Mouse (Mus musculus) midbrain, embryonic 16.5 days (tissue): ENCODE results near the gene Nelfa. TPM values are rescaled to one million over a fixed set of nuclear protein-coding genes. Genes with fewer than 3 reads are reported as not detected.

Experiments
- ATAC-seq: fragments of 200-750 bp; cut with Nextera tagmentation; 2 replicates; pipeline ENCODE4 v1.8.0; 2017; ENCODE audit warnings: moderate TSS enrichment
- H3K27ac ChIP-seq: fragments of 300-500 bp; sonication (generic); 2 replicates; pipeline ENCODE4 v1.5.1; 2014; ENCODE audit warnings: mild to moderate bottlenecking, low read length, mixed read lengths
- H3K27me3 ChIP-seq: fragments of 300-500 bp; sonication (generic); 2 replicates; pipeline ENCODE4 v1.6.1; 2014; ENCODE audit warnings: low read depth, low read length, mixed read lengths; ENCODE audit not compliant: control insufficient read depth, insufficient read depth
- H3K36me3 ChIP-seq: fragments of 300-500 bp; sonication (generic); 2 replicates; pipeline ENCODE4 v1.6.1; 2014; ENCODE audit warnings: mild to moderate bottlenecking, low read length, moderate library complexity, mixed read lengths; ENCODE audit not compliant: control insufficient read depth, insufficient read depth
- H3K4me1 ChIP-seq: fragments of 300-500 bp; sonication (generic); 2 replicates; pipeline ENCODE4 v1.6.1; 2014; ENCODE audit warnings: mild to moderate bottlenecking, low read length, mixed read lengths; ENCODE audit not compliant: control insufficient read depth, insufficient read depth
- H3K4me2 ChIP-seq: fragments of 300-500 bp; sonication (generic); 2 replicates; pipeline ENCODE4 v1.6.1; 2014; ENCODE audit warnings: mild to moderate bottlenecking, low read length, mixed read lengths
- H3K4me3 ChIP-seq: fragments of 300-500 bp; sonication (generic); 2 replicates; pipeline ENCODE4 v1.5.1; 2014; ENCODE audit warnings: low read depth, mild to moderate bottlenecking, low read length, moderate library complexity, mixed read lengths
- H3K9ac ChIP-seq: fragments of 300-500 bp; sonication (generic); 2 replicates; pipeline ENCODE4 v1.6.1; 2014; ENCODE audit warnings: low read depth, low read length, mixed read lengths
- H3K9me3 ChIP-seq: fragments of 300-500 bp; sonication (generic); replicated peaks from 2 replicates; pipeline ENCODE4 v1.6.1; 2014; ENCODE audit warnings: mild to moderate bottlenecking, low read length, mixed read lengths; ENCODE audit not compliant: control insufficient read depth, poor library complexity, severe bottlenecking
- WGBS: fragments of 180-500 bp; shearing (Covaris S2); extraction: QIAGEN DNeasy Blood & Tissue Kit; methylation state at CpG from one replicate; pipeline ENCODE4 v1.1.7; 2014; 5-methylcytosine and 5-hydroxymethylcytosine counted together
- polyA plus RNA-seq: library from polyadenylated mRNA; unstranded; fragments of >200 nt; fragmentation: Nextera tagmentation; extraction: Ambion mirVana; gene quantifications from 2 replicates; pipeline ENCODE4 v1.2.1, GENCODE M21; 2015

The Nelfa gene
- polyA plus RNA-seq, 1 experiment from 2014 or later: 38.9 TPM

GRCm38 (mm10) chr5:33902696-33903095 is 33.5 kb downstream of the Nelfa start:
- Histone ChIP-seq H3K27ac (no peak overlapping the region), H3K36me3 (peaks cover 40% of the 10 kb centered on the region), H3K4me2 (no peak overlapping the region), H3K9me3 (no peaks in the 10 kb centered on the region), H3K27me3 (no peaks in the 10 kb centered on the region), H3K4me1 (no peaks in the 10 kb centered on the region), H3K4me3 (no peak overlapping the region), H3K9ac (no peak overlapping the region)
- ATAC-seq: no peak
- WGBS: 97% methylated on average over 2 of the region's 2 CpGs

DNA sequence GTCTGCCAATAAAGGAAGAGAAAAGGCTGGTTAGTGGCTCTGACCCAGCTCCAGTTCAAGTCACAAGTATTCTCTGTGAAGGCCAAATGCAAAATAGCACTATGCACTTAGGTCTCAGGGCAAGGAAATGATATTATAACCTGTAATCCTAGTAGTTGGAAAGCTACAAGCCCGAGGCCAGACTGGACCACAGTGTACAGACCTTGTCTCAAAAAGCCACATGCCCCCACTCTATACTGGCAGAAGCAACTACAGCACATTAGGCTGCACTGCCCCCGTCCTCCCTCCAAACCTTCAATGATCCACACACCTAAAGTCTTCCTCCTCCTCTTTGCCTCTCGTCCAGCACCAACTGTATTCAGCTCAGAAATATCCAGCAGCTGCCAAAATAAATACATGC is 34.9 kb downstream of the Nelfa start:
- peaks cover 43% of the 10 kb centered on the region for H3K36me3 ChIP-seq
- no peaks in the 10 kb centered on the region for H3K27me3 ChIP-seq
- WGBS: 91% methylated on average over 3 of the region's 3 CpGs
- H3K4me1 ChIP-seq: no peaks in the 10 kb centered on the region
- H3K4me2 ChIP-seq: no peak overlapping the region
- H3K27ac ChIP-seq: no peak overlapping the region
- no peak overlapping the region for H3K9ac ChIP-seq
- H3K4me3 ChIP-seq: no peak overlapping the region
- H3K9me3 ChIP-seq: no peaks in the 10 kb centered on the region
- ATAC-seq: no peak

DNA sequence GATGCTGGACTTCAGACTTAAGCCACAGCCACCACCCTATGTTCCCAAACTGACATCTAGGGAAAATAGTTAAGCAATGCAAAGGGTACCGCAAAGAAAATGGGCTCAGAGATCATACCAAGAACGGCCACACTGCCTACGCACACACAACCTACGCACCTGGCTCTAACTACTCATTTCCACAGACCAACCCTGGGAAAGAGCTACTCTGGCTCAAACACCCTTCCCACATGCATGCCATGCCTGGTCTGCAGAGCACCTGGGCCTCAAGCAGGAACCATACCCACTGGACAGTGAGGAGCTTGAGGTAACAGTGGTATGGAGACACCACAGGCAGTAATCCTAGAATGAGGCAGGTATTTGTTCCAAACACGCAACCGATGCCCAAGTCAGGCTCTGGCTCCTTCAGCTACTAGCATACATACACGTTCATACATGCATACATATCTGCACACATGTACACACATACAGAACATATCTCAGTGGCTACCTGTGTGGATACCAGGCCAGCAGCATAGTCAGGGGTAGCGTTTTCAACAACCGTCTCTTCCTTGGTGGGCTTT is 35.4 kb downstream of the Nelfa start:
- no peaks in the 10 kb centered on the region for H3K4me1 ChIP-seq

DNA sequence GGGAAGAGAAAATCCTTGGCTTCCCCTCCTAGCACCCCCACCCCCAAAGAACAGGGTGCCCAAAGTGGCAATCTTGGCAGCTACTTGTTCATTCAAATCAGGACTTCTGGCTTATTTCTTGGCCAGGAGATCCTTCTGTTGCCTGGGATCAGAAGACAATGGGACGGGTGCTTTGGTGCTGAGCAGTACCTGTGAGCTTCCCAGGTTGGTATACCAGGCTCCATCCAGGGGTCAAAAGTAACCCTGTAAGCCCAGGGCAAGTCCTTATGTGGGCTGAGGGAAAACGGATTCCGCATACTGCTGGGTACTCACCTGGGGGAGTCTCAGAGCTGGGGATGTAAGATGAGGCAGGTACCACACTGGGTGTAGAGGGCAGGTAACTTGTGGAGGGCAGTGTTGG is 36.1 kb downstream of the Nelfa start:
- Histone ChIP-seq H3K4me2 (no peak overlapping the region), H3K4me3 (no peak overlapping the region), H3K36me3 (peaks cover 49% of the 10 kb centered on the region), H3K9ac (no peak overlapping the region), H3K9me3 (no peaks in the 10 kb centered on the region), H3K27me3 (no peaks in the 10 kb centered on the region), H3K4me1 (no peaks in the 10 kb centered on the region), H3K27ac (no peak overlapping the region)
- no peak for ATAC-seq
- WGBS: 92% methylated on average over 3 of the region's 3 CpGs

More for the DNA sequence above, 35.4 kb downstream of the Nelfa start:
- ATAC-seq: no peak
- 96% methylated on average over 9 of the region's 9 CpGs for WGBS
- no peak overlapping the region for H3K9ac ChIP-seq
- no peaks in the 10 kb centered on the region for H3K9me3 ChIP-seq
- H3K36me3 ChIP-seq: peaks cover 43% of the 10 kb centered on the region
- no peak overlapping the region for H3K4me3 ChIP-seq
- H3K27me3 ChIP-seq: no peaks in the 10 kb centered on the region
- H3K27ac ChIP-seq: no peak overlapping the region
- no peak overlapping the region for H3K4me2 ChIP-seq

DNA sequence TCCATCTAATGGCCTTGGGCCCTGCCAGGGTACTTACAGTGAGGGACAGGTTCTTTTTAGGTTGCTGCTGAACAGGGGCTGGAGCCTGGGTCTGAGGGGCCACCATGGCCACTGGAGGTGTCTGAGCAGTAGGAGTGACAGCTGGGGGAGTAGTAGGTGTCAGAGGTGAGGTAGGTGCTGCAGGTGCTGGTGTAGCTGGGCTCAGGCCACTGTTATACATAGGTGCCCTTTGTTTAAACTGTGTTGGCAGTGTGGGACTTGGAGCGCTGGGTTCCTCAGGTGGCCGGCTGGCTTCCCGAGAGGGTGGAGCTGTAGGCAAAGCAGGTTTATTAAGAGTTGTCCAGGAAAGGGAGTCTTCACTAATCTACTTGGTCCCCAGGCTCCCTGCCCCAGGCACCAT is 37.0 kb downstream of the Nelfa start:
- H3K36me3 ChIP-seq: peaks cover 56% of the 10 kb centered on the region
- no peak overlapping the region for H3K4me3 ChIP-seq
- no peaks in the 10 kb centered on the region for H3K9me3 ChIP-seq
- H3K4me1 ChIP-seq: no peaks in the 10 kb centered on the region
- H3K27ac ChIP-seq: no peak overlapping the region
- H3K4me2 ChIP-seq: no peak overlapping the region
- no peaks in the 10 kb centered on the region for H3K27me3 ChIP-seq
- 0 out of 2 replicates have a peak, but pooled peaks have one; percentile 33 for ATAC-seq
- no peak overlapping the region for H3K9ac ChIP-seq
- 95% methylated on average over 3 of the region's 3 CpGs for WGBS

DNA sequence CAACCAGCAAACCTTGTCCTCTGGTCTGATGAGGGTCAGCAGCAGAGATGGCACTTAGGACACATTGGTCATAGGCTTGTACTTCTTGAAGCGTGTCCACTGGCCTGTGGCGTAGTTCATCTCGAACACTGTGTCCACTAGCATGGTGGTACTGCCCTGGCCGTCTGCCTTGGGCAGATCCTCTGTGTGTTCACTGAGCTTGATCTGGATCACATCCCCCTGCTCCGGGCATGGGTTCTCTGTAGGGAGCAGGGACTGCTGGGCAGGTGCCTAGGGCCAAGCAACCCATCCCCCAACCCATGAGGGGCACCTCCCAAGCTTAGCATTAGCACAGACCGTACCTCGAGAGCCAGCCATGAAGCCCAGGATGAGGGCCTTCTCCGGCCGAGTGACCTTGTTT is 37.5 kb downstream of the Nelfa start:
- no peak overlapping the region for H3K4me2 ChIP-seq
- no peaks in the 10 kb centered on the region for H3K27me3 ChIP-seq
- H3K36me3 ChIP-seq: peaks cover 58% of the 10 kb centered on the region
- no peaks in the 10 kb centered on the region for H3K9me3 ChIP-seq
- no peak overlapping the region for H3K9ac ChIP-seq
- H3K4me3 ChIP-seq: no peak overlapping the region
- H3K27ac ChIP-seq: no peak overlapping the region
- no peak for ATAC-seq
- WGBS: 94% methylated on average over 9 of the region's 9 CpGs
- no peaks in the 10 kb centered on the region for H3K4me1 ChIP-seq

DNA sequence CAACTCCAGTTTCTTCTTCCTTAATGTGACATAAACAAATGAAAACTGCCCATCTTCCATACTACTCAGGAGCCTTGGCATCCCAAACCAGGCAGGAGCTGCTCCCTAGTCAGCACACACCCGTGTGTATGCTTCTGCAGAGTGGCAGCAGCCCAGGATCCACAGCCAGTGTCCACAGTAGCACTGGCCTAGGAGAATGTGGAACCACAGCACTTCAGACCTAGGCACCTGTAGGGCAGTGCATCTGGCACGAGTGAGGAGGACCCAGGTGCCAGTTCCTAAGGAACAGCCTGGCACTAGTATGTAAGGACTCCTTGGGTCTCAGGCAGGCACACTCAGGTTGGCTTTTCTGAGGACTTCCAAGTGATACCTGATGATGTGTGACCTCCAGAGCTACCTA is 39.1 kb downstream of the Nelfa start:
- 90% methylated on average over 2 of the region's 2 CpGs for WGBS
- H3K9ac ChIP-seq: no peak overlapping the region
- no peak for ATAC-seq

DNA sequence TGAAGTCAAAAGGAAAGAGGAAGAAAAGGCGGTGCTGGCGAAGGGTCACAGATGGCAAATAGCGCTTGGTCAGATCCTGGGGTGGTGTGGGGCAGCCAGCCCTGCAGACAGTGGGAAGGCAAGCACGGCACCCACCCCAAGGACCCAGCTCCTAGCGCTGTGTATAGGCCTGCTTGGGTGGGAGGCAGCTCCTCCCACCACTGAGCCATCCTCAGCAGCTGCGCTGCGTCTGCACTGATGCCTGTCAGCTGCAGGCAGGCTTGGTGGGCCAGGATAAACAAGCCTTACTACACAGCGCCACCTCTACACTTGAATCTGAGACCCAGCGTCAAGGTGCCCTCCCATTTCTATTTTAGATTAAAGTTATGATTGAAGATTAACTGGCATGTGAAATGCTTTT is 41.1 kb downstream of the Nelfa start:
- WGBS: 88% methylated on average over 9 of the region's 9 CpGs
- no peak overlapping the region for H3K4me3 ChIP-seq
- peak; percentile 46; the same call in 1 of the 2 replicates for ATAC-seq
- H3K27ac ChIP-seq: no peak overlapping the region
- no peak overlapping the region for H3K9ac ChIP-seq
- H3K27me3 ChIP-seq: no peaks in the 10 kb centered on the region
- H3K4me1 ChIP-seq: no peaks in the 10 kb centered on the region
- H3K9me3 ChIP-seq: no peaks in the 10 kb centered on the region
- peaks cover 54% of the 10 kb centered on the region for H3K36me3 ChIP-seq
- H3K4me2 ChIP-seq: no peak overlapping the region

More for the DNA sequence above, 39.1 kb downstream of the Nelfa start:
- Histone ChIP-seq H3K4me2 (no peak overlapping the region), H3K4me1 (no peaks in the 10 kb centered on the region), H3K9me3 (no peaks in the 10 kb centered on the region), H3K27me3 (no peaks in the 10 kb centered on the region), H3K4me3 (no peak overlapping the region), H3K27ac (no peak overlapping the region), H3K36me3 (peaks cover 63% of the 10 kb centered on the region)

DNA sequence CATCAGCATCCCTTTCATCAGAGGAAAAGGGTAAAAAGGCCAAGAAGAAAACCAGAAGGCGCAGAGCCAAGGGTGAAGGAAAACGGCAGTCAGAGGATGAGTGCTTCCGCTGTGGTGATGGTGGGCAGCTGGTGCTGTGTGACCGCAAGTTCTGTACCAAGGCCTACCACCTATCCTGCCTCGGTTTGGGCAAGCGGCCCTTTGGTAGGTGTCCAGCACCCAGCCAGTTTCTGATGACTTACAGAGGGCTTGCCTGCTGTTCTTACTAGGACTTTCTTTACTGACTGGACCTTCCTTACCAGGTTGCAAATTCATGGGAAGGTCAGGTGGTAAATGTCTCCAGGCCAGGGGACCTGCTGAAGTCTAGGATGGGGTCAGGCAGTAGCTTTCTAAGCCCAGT is 42.8 kb downstream of the Nelfa start:
- H3K4me1 ChIP-seq: no peaks in the 10 kb centered on the region
- no peaks in the 10 kb centered on the region for H3K27me3 ChIP-seq
- WGBS: 92% methylated on average over 6 of the region's 6 CpGs
- H3K27ac ChIP-seq: no peak overlapping the region
- no peak for ATAC-seq
- H3K4me3 ChIP-seq: no peak overlapping the region
- peaks cover 45% of the 10 kb centered on the region for H3K36me3 ChIP-seq
- H3K4me2 ChIP-seq: no peak overlapping the region
- H3K9me3 ChIP-seq: no peaks in the 10 kb centered on the region
- no peak overlapping the region for H3K9ac ChIP-seq
